Mouse (Mus musculus): ENCODE data around the gene Mtmr6.

DNA sequence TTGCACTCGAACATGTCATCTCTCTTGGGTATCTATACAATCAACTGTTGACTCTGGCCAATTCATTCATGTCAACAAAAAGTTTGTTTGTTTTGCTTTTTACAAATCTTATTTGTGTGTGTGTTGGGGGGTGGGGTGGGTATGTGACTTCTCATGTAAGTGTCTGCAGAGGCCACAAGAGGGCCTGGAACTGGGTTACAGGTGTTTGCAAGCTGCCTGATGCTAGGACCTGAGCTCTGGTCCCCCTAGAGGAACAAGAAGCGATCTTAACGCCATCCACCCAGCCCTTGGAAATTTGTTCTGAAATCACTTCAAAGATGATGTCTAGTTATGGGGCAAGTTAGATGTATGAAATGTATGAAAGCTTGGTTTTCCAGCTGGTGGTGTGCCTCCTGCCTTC, 55.8 kb downstream of the Mtmr6 start:
- TF ChIP-seq CTCF (IDR thresholded peaks at IDR 0.05; ENCODE audit: insufficient read depth, low read length), result no peak
- TF ChIP-seq POLR2A (IDR thresholded peaks at IDR 0.05; ENCODE audit: borderline replicate concordance, extremely low read depth, low read depth, low read length), result no peak
